Mouse (Mus musculus): ENCODE measurements at regions not wholly inside any gene's neighbourhood (a gene's known extent, or its start where the extent isn't known, plus 50 kb on each side); places are given as distances from the start of the nearest gene placed in this dataset.

- no peak for DNase-seq (ENCODE audit: extremely low spot score in 1 of 2, low spot score in 1 of 2)
These were observed 143.4 kb upstream of the Noct start for GRCm38 (mm10) chr3:51080855-51081254.

- DNase-seq (ENCODE audit: extremely low spot score in 1 of 2, low spot score in 1 of 2): no peak
These were observed 141.2 kb upstream of the Noct start for GRCm38 (mm10) chr3:51082831-51083575.

GRCm38 (mm10) chr3:51083583-51083982 is 140.7 kb upstream of the Noct start:
- DNase-seq (ENCODE audit: extremely low spot score in 1 of 2, low spot score in 1 of 2): no peak

- DNase-seq (ENCODE audit: extremely low spot score in 1 of 2, low spot score in 1 of 2): no peak
These were observed 137.8 kb upstream of the Noct start for GRCm38 (mm10) chr3:51086441-51086849.

GRCm38 (mm10) chr3:51087076-51087475 is 137.2 kb upstream of the Noct start:
- no peak for DNase-seq (ENCODE audit: extremely low spot score in 1 of 2, low spot score in 1 of 2)

- DNase-seq (ENCODE audit: extremely low spot score in 1 of 2, low spot score in 1 of 2): no peak
These were observed 135.1 kb upstream of the Noct start for GRCm38 (mm10) chr3:51089036-51089669.

GRCm38 (mm10) chr3:51091478-51091877 is 132.8 kb upstream of the Noct start:
- no peak for DNase-seq (ENCODE audit: extremely low spot score in 1 of 2, low spot score in 1 of 2)

- peak in 1 of 2 experiments; percentile 25 for DNase-seq (ENCODE audit: extremely low spot score in 1 of 2, low spot score in 1 of 2)
These were observed 131.9 kb upstream of the Noct start for GRCm38 (mm10) chr3:51092079-51093028.

- DNase-seq (ENCODE audit: extremely low spot score in 1 of 2, low spot score in 1 of 2): peak; percentile 72 to 77
These were observed 128.3 kb upstream of the Noct start for GRCm38 (mm10) chr3:51095847-51096447.

- no peak for DNase-seq (ENCODE audit: extremely low spot score in 1 of 2, low spot score in 1 of 2)
These were observed 127.7 kb upstream of the Noct start for GRCm38 (mm10) chr3:51096545-51096944.

- DNase-seq (ENCODE audit: extremely low spot score in 1 of 2, low spot score in 1 of 2): peak; percentile 58 to 78
These were observed 126.9 kb upstream of the Noct start for GRCm38 (mm10) chr3:51097362-51097761.

- no peak for DNase-seq (ENCODE audit: extremely low spot score in 1 of 2, low spot score in 1 of 2)
These were observed 124.3 kb upstream of the Noct start for GRCm38 (mm10) chr3:51099966-51100365.

GRCm38 (mm10) chr3:51108639-51109202 is 115.5 kb upstream of the Noct start:
- no peak for DNase-seq (ENCODE audit: extremely low spot score in 1 of 2, low spot score in 1 of 2)

- no peak for DNase-seq (ENCODE audit: extremely low spot score in 1 of 2, low spot score in 1 of 2)
These were observed 113.0 kb upstream of the Noct start for GRCm38 (mm10) chr3:51111241-51111640.

GRCm38 (mm10) chr3:51112351-51112750 is 111.9 kb upstream of the Noct start:
- DNase-seq (ENCODE audit: extremely low spot score in 1 of 2, low spot score in 1 of 2): no peak

- no peak for DNase-seq (ENCODE audit: extremely low spot score in 1 of 2, low spot score in 1 of 2)
These were observed 108.3 kb upstream of the Noct start for GRCm38 (mm10) chr3:51115921-51116320.

- no peak for DNase-seq (ENCODE audit: extremely low spot score in 1 of 2, low spot score in 1 of 2)
These were observed 105.5 kb upstream of the Noct start for GRCm38 (mm10) chr3:51118706-51119105.

- DNase-seq (ENCODE audit: extremely low spot score in 1 of 2, low spot score in 1 of 2): no peak
These were observed 103.7 kb upstream of the Noct start for GRCm38 (mm10) chr3:51120522-51120921.

- peak; percentile 42 to 93 for DNase-seq (ENCODE audit: extremely low spot score in 1 of 2, low spot score in 1 of 2)
These were observed 102.3 kb upstream of the Noct start for GRCm38 (mm10) chr3:51121703-51122540.

Measured in frontal cortex, adult 2 months (tissue).